21 mouse cellular contexts compared by ENCODE assay signal in the genomic region with DNA sequence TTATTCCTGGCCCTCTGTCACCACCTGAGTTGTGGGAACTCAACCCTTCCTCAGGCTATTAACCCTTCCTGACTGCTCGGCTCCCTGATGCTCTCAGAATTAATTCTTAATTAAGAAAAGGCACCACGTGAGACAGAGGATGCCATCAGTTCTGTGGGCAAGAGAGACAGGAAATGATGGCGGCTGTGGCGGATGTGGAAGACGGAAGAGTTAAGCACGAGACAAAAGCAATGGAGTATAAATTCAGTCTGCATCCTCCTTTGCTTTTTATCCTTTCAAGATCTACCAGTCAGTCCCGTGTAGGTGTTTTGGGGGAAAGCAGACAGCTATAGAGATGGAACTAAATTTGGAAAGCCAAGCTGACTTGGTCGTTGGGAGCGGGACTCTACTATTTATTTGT.
"Had no signal": no experiment of that assay in that cellular context is flagged by ENCODE, and none has a peak within 500 bp of the region (broad histone marks: within the 10 kb centered on the region; RNA-seq: fewer than 3 reads in every experiment).

No protein-coding gene starts in this region.

- H3K27me3 ChIP-seq: limb, embryonic 13.5 days; liver, embryonic 12.5 days; liver, embryonic 15.5 days; lung, embryonic 15.5 days; midbrain, embryonic 15.5 days; neural tube, embryonic 13.5 days had no signal

- ATAC-seq: liver, embryonic 12.5 days; midbrain, embryonic 15.5 days had no signal

- H3K4me2 ChIP-seq: limb, embryonic 13.5 days; liver, embryonic 12.5 days; liver, embryonic 15.5 days; lung, embryonic 15.5 days; midbrain, embryonic 12.5 days; midbrain, embryonic 15.5 days; neural tube, embryonic 13.5 days had no signal

- H3K27ac ChIP-seq: kidney, postnatal 0 days; layer of hippocampus, adult 2 months; limb, embryonic 10.5 days; limb, embryonic 13.5 days; liver, embryonic 12.5 days; liver, embryonic 15.5 days; lung, embryonic 15.5 days; midbrain, embryonic 12.5 days; midbrain, embryonic 15.5 days; neural tube, embryonic 13.5 days had no signal

- H3K4me3 ChIP-seq: layer of hippocampus, adult 2 months; limb, embryonic 10.5 days; limb, embryonic 13.5 days; liver, embryonic 12.5 days; liver, embryonic 15.5 days; lung, embryonic 15.5 days; midbrain, embryonic 12.5 days; midbrain, embryonic 15.5 days; neural tube, embryonic 13.5 days had no signal

- DNase-seq: kidney, adult 18-20 months; kidney, postnatal 25 days; layer of hippocampus, adult 9-11 months; liver; lung, adult 18-20 months; lung, postnatal 10 days; lung, postnatal 36 days; retina, postnatal 1 day; right cerebral cortex, postnatal 25 days; spleen, adult 18-20 months; thymus, adult 18-20 months had no signal

- H3K36me3 ChIP-seq: limb, embryonic 10.5 days; limb, embryonic 13.5 days; liver, embryonic 12.5 days; liver, embryonic 15.5 days; lung, embryonic 15.5 days; midbrain, embryonic 12.5 days; midbrain, embryonic 15.5 days; neural tube, embryonic 13.5 days had no signal

- H3K9me3 ChIP-seq: limb, embryonic 10.5 days; limb, embryonic 13.5 days; liver, embryonic 12.5 days; liver, embryonic 15.5 days; lung, embryonic 15.5 days; midbrain, embryonic 12.5 days; midbrain, embryonic 15.5 days; neural tube, embryonic 13.5 days had no signal

- H3K4me1 ChIP-seq: liver, embryonic 12.5 days; liver, embryonic 15.5 days had no signal

- H3K9ac ChIP-seq: limb, embryonic 13.5 days; liver, embryonic 12.5 days; liver, embryonic 15.5 days; lung, embryonic 15.5 days; midbrain, embryonic 12.5 days; midbrain, embryonic 15.5 days; neural tube, embryonic 13.5 days had no signal
